Mouse (Mus musculus): ENCODE results near the gene Zc3h10.

DNA sequence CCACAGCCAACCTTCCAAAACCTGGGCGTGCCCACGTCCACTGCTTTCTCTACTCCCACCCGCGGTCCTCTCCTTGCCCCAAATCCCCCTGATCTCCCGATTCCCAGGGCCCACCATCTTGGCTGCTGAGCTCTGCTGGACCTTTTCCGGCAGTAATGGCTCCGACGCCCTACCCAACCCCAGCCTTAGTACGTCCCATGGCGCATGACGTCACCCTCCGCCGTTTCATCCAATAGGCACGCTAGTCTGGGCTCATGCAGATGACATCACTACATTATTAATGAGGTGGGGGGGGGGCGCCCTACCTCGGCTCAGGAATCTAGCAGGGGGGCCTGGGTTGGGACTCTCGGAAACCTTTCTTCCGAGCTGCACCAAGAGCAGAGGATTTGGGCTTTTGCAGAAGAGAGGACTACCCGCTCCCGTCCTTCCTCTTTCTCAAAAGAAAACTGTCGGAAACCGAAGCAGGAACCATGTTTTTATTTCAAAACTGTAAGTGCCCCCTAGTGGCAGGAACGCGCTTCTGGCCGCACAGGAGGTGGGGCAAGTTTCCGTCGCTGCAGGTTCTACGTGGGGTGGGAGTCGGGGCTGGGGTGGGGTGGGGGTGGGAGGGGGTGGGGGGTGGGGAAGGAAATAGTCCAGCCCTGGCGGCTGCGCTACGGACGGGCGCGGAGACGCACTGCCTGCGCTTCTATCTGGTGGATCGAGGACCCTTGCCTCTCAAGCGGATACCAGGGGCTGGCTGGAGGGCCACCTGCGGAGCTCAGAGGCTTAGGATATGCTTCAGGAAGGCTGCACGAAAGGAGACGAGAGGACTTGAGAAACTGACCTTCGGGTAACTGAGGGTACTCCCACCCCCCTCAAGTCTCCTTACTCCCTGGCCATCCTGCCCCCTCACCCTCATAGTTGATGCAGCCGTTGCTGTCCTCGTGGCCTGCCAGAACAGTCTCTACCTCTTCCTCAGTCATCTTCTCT is 53.6 kb downstream of the Zc3h10 start, which contains the start of gene Myl6:
- TF ChIP-seq CTCF (IDR thresholded peaks at IDR 0.05; ENCODE audit: borderline replicate concordance, insufficient read depth, low read depth, low read length) = peak; percentile 66
- peak; percentile 99 for TF ChIP-seq POLR2A (IDR thresholded peaks at IDR 0.05; ENCODE audit: borderline replicate concordance, insufficient read depth, low read length)

Measured in cerebellum, adult 2 months (tissue).